Mouse (Mus musculus) MEL (cell line): ENCODE data around the gene Pifo. TPM values are rescaled to one million over a fixed set of nuclear protein-coding genes. Genes with fewer than 3 reads are reported as not detected.
A peak's percentile ranks its signal among the peaks of the same experiment; 100 is the strongest.
"Not testable (repeated sequence)": the region's sequence is repeated elsewhere in the genome, so short reads cannot be mapped to it uniquely, and the experiment has no call there.

Experiments
- DNase-seq: peaks from one replicate; pipeline ENCODE4 v3.0.0; 2011; ENCODE audit warnings: low read depth, low spot score
- H3K27ac ChIP-seq: 2 replicates; pipeline ENCODE4 v1.5.1; 2012; ENCODE audit warnings: low read depth, mild to moderate bottlenecking, control low read depth, low read length, moderate library complexity; ENCODE audit not compliant: control insufficient read depth
- H3K27me3 ChIP-seq, 2 experiments: fragments of 150-350 bp in 1 of 2; sonication (generic) in 1 of 2; 2 replicates each; pipeline ENCODE4 v1.6.1; 2012; ENCODE audit warnings: low read length in 2 of 2, mild to moderate bottlenecking in 2 of 2, improper control_type of control experiment in 1 of 2, moderate library complexity in 1 of 2; ENCODE audit not compliant: insufficient read depth in 2 of 2, control insufficient read depth in 1 of 2
- H3K36me3 ChIP-seq, 2 experiments: 2 replicates each; pipeline ENCODE4 v1.6.1; 2012 to 2014; ENCODE audit warnings: low read length in 2 of 2, improper control_type of control experiment in 1 of 2, inconsistent platforms in 1 of 2, mild to moderate bottlenecking in 1 of 2; ENCODE audit not compliant: insufficient read depth in 2 of 2, control insufficient read depth in 1 of 2
- H3K4me1 ChIP-seq, 2 experiments: fragments of 150-350 bp in 1 of 2; sonication (generic) in 1 of 2; 2 replicates each; pipeline ENCODE4 v1.6.1; 2012; ENCODE audit warnings: low read length in 2 of 2, improper control_type of control experiment in 1 of 2, mild to moderate bottlenecking in 1 of 2; ENCODE audit not compliant: insufficient read depth in 2 of 2, control insufficient read depth in 1 of 2
- H3K4me3 ChIP-seq, 2 experiments: fragments of 150-350 bp in 1 of 2; sonication (generic) in 1 of 2; 2 replicates each; pipeline ENCODE4 v1.5.1; 2012; ENCODE audit warnings: low read depth in 2 of 2, low read length in 2 of 2, mild to moderate bottlenecking in 2 of 2, moderate library complexity in 2 of 2, control low read depth in 1 of 2, improper control_type of control experiment in 1 of 2; ENCODE audit not compliant: control insufficient read depth in 1 of 2, insufficient read depth in 1 of 2
- H3K79me2 ChIP-seq: 2 replicates; pipeline ENCODE4 v1.6.1; 2012; ENCODE audit warnings: mild to moderate bottlenecking, low read length, moderate library complexity; ENCODE audit not compliant: control insufficient read depth, poor library complexity, insufficient read depth
- H3K9ac ChIP-seq: 2 replicates; pipeline ENCODE4 v1.6.1; 2012; ENCODE audit warnings: low read depth, mild to moderate bottlenecking, control low read depth, low read length, moderate library complexity; ENCODE audit not compliant: control insufficient read depth, poor library complexity, severe bottlenecking
- H3K9me3 ChIP-seq: fragments of 150-350 bp; sonication (generic); replicated peaks from 2 replicates; pipeline ENCODE4 v1.6.1; 2012; ENCODE audit warnings: mild to moderate bottlenecking, low read length, improper control_type of control experiment, moderate library complexity; ENCODE audit not compliant: insufficient read depth
- BHLHE40 ChIP-seq: IDR thresholded peaks from 2 replicates; pipeline ENCODE4 v1.6.1; 2012; ENCODE audit warnings: low read depth, mild to moderate bottlenecking, inconsistent platforms, low read length, improper control_type of control experiment, borderline replicate concordance
- CHD1 ChIP-seq: IDR thresholded peaks from 2 replicates; pipeline ENCODE4 v1.6.1; 2012; ENCODE audit warnings: low read depth, mild to moderate bottlenecking, inconsistent platforms, low read length, improper control_type of control experiment
- CHD2 ChIP-seq: IDR thresholded peaks from 2 replicates; pipeline ENCODE4 v1.6.1; 2011; ENCODE audit warnings: low read length, improper control_type of control experiment
- ELF1 ChIP-seq: IDR thresholded peaks from 2 replicates; pipeline ENCODE4 v1.6.1; 2014; ENCODE audit warnings: low read depth, mild to moderate bottlenecking, inconsistent platforms, low read length, improper control_type of control experiment, moderate library complexity
- EP300 ChIP-seq, 2 experiments: IDR thresholded peaks; 2 replicates each; pipeline ENCODE4 v1.6.1; 2011; ENCODE audit warnings: improper control_type of control experiment in 2 of 2, low read length in 2 of 2, low read depth in 1 of 2, mild to moderate bottlenecking in 1 of 2
- ETS1 ChIP-seq: IDR thresholded peaks from 2 replicates; pipeline ENCODE4 v1.6.1; 2012; ENCODE audit warnings: low read depth, mild to moderate bottlenecking, inconsistent platforms, low read length, improper control_type of control experiment, moderate library complexity
- HCFC1 ChIP-seq: IDR thresholded peaks from 2 replicates; pipeline ENCODE4 v1.6.1; 2012; ENCODE audit warnings: low read depth, mild to moderate bottlenecking, inconsistent platforms, low read length, improper control_type of control experiment, moderate library complexity
- MAZ ChIP-seq: IDR thresholded peaks from 2 replicates; pipeline ENCODE4 v1.6.1; 2012; ENCODE audit warnings: low read depth, mild to moderate bottlenecking, inconsistent platforms, low read length, improper control_type of control experiment
- MEF2A ChIP-seq: IDR thresholded peaks from 2 replicates; pipeline ENCODE4 v1.6.1; 2014; ENCODE audit warnings: low read depth, mild to moderate bottlenecking, inconsistent platforms, low read length, improper control_type of control experiment; ENCODE audit not compliant: poor library complexity, insufficient replicate concordance, severe bottlenecking; ENCODE audit errors: extremely low read depth
- MXI1 ChIP-seq: IDR thresholded peaks from 2 replicates; pipeline ENCODE4 v1.6.1; 2011; ENCODE audit warnings: mild to moderate bottlenecking, low read depth, low read length, improper control_type of control experiment
- MYB ChIP-seq: IDR thresholded peaks from 2 replicates; pipeline ENCODE4 v1.6.1; 2011; ENCODE audit warnings: mild to moderate bottlenecking, low read depth, low read length, improper control_type of control experiment
- POLR2AphosphoS2 ChIP-seq: IDR thresholded peaks from 2 replicates; pipeline ENCODE4 v1.6.1; 2011; ENCODE audit warnings: low read length, improper control_type of control experiment
- POLR2AphosphoS5 ChIP-seq: IDR thresholded peaks from 2 replicates; pipeline ENCODE4 v1.6.1; 2012; ENCODE audit warnings: low read depth, borderline replicate concordance, mild to moderate bottlenecking, inconsistent platforms, low read length, moderate library complexity, mixed read lengths
- polyA plus RNA-seq, 2 experiments: library from polyadenylated mRNA; stranded (reverse) in 1 of 2; unstranded in 1 of 2; fragments of >175 nt in 1 of 2; fragments of >200 nt in 1 of 2; gene quantifications; 2 replicates each; pipeline versions ENCODE4 v1.2.1 to v1.2.4; 2012; ENCODE audit warnings: low replicate concordance in 2 of 2, low read depth in 1 of 2; ENCODE audit not compliant: insufficient read length in 2 of 2, insufficient read depth in 1 of 2, missing spikeins in 1 of 2
- total RNA-seq: library from RNA; depleted of rRNA; stranded (reverse); fragments of 300-350 nt; gene quantifications from 2 replicates; pipeline ENCODE4 v1.2.3, GENCODE M21; 2012

The Pifo gene
- total and polyA plus RNA-seq, 3 experiments = not detected

DNA sequence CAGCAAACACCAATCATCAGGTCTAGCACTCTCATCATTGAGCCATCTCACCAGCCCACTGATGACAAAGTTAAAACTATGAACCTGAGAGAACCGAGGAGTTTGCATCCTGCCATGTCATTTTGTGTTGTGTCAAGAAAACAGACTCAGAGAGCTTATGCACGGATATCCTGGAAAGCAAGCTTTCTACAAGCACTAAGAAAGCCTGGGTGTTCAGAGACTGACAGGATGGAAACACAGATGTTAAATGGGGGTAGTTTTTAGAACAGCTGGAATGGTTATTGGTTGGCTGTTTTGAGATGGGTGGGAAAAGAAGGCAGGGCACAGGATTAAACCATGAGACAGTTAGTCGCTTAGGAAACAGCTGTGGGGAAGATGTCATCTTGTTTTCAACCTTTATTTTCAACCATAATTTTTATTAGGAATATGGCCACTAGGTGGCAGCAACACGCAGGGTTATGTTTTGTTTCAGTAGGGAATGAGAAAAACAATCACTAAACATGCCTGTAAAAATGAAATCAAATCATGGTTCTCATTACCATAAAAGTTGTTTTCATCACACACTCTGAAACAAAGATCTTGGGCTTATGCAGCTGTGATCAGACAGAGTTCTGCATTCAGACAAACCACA is 22.7 kb downstream of the Pifo start (continued):
- TF ChIP-seq HCFC1 (no peak), CHD2 (no peak), MAZ (0 out of 2 replicates have a peak, but pooled peaks have one; percentile 38), ETS1 (no peak)

- H3K4me1 ChIP-seq, H3K9me3 ChIP-seq, H3K27me3 ChIP-seq, DNase-seq, H3K9ac ChIP-seq, H3K4me3 ChIP-seq, H3K36me3 ChIP-seq, H3K27ac ChIP-seq, H3K79me2 ChIP-seq: not testable (repeated sequence)
Observed at GRCm38 (mm10) chr3:105989611-105990010, 24.8 kb downstream of the Pifo start.

- Histone ChIP-seq H3K4me3 (no peak overlapping the region), H3K4me1 (no peaks in the 10 kb centered on the region), H3K79me2 (no peaks in the 10 kb centered on the region), H3K27me3 (no peaks in the 10 kb centered on the region), H3K9me3 (no peaks in the 10 kb centered on the region), H3K9ac (no peak overlapping the region), H3K27ac (no peak overlapping the region), H3K36me3 (no peaks in the 10 kb centered on the region)
- no peak for DNase-seq
- TF ChIP-seq POLR2AphosphoS2 (no peak), MYB (no peak), BHLHE40 (no peak), MAZ (no peak), ELF1 (no peak), MEF2A (no peak), EP300 (IDR thresholded peaks at IDR 0.05; ENCODE audit: low read depth in 1 of 2, low read length in 2 of 2) (no peak), ETS1 (no peak), MXI1 (no peak), CHD1 (no peak), POLR2AphosphoS5 (no peak)
- TF ChIP-seq, all 39 proteins: peak for 0
Observed at GRCm38 (mm10) chr3:105974174-105974573, 40.3 kb downstream of the Pifo start.
